Mouse (Mus musculus) hindbrain, embryonic 16.5 days (tissue): ENCODE data around the gene Zfp791. TPM values are rescaled to one million over a fixed set of nuclear protein-coding genes. Genes with fewer than 3 reads are reported as not detected.

Source experiments
- ATAC-seq: fragments of 200-750 bp; cut with Nextera tagmentation; 2 replicates; pipeline ENCODE4 v1.8.0; 2017; ENCODE audit warnings: moderate TSS enrichment, moderate library complexity
- H3K27ac ChIP-seq: fragments of 300-500 bp; sonication (generic); 2 replicates; pipeline ENCODE4 v1.5.1; 2014; ENCODE audit warnings: low read depth, mild to moderate bottlenecking, control low read depth, low read length, moderate library complexity
- H3K27me3 ChIP-seq: fragments of 300-500 bp; sonication (generic); replicated peaks from 2 replicates; pipeline ENCODE4 v1.6.1; 2014; ENCODE audit warnings: low read length; ENCODE audit not compliant: control insufficient read depth, insufficient read depth
- H3K36me3 ChIP-seq: fragments of 300-500 bp; sonication (generic); 2 replicates; pipeline ENCODE4 v1.6.1; 2014; ENCODE audit warnings: mild to moderate bottlenecking, low read length, moderate library complexity, mixed read lengths; ENCODE audit not compliant: control insufficient read depth, insufficient read depth
- H3K4me1 ChIP-seq: fragments of 300-500 bp; sonication (generic); 2 replicates; pipeline ENCODE4 v1.6.1; 2014; ENCODE audit warnings: low read depth, low read length; ENCODE audit not compliant: control insufficient read depth, insufficient read depth
- H3K4me2 ChIP-seq: fragments of 300-500 bp; sonication (generic); 2 replicates; pipeline ENCODE4 v1.6.1; 2014; ENCODE audit warnings: mild to moderate bottlenecking, low read length, control low read depth, moderate library complexity
- H3K4me3 ChIP-seq: fragments of 300-500 bp; sonication (generic); 2 replicates; pipeline ENCODE4 v1.5.1; 2014; ENCODE audit warnings: mild to moderate bottlenecking, low read length, control low read depth, moderate library complexity
- H3K9ac ChIP-seq: fragments of 300-500 bp; sonication (generic); 2 replicates; pipeline ENCODE4 v1.6.1; 2014; ENCODE audit warnings: low read depth, mild to moderate bottlenecking, control low read depth, low read length, moderate library complexity
- H3K9me3 ChIP-seq: fragments of 300-500 bp; sonication (generic); 2 replicates; pipeline ENCODE4 v1.6.1; 2014; ENCODE audit warnings: mild to moderate bottlenecking, low read length, moderate library complexity; ENCODE audit not compliant: control insufficient read depth
- WGBS: fragments of 180-500 bp; shearing (Covaris S2); extraction: QIAGEN DNeasy Blood & Tissue Kit; methylation state at CpG from one replicate; pipeline ENCODE4 v1.1.7; 2014; 5-methylcytosine and 5-hydroxymethylcytosine counted together
- polyA plus RNA-seq: library from polyadenylated mRNA; unstranded; fragments of >200 nt; fragmentation: Nextera tagmentation; extraction: Ambion mirVana; gene quantifications from 2 replicates; pipeline ENCODE4 v1.2.1, GENCODE M21; 2015

The Zfp791 gene
- polyA plus RNA-seq, 1 experiment from 2014 or later = 4.3 TPM

- H3K4me2 ChIP-seq = no peak overlapping the region
- no peak overlapping the region for H3K27ac ChIP-seq
- no peak overlapping the region for H3K4me3 ChIP-seq
- WGBS = 93% methylated on average over 7 of the region's 7 CpGs
- no peak for ATAC-seq
- H3K27me3 ChIP-seq = no peaks in the 10 kb centered on the region
- peaks cover under 1% of the 10 kb centered on the region for H3K36me3 ChIP-seq
- H3K9me3 ChIP-seq = no peaks in the 10 kb centered on the region; the same call in 1 of the 2 replicates
- H3K4me1 ChIP-seq = peaks cover 5% of the 10 kb centered on the region
- H3K9ac ChIP-seq = no peak overlapping the region
Measured at GRCm38 (mm10) chr8:85116984-85117383, 5.9 kb downstream of the Zfp791 start.

- WGBS = 77% methylated on average over 4 of the region's 4 CpGs
Measured at GRCm38 (mm10) chr8:85115501-85115900, 7.4 kb downstream of the Zfp791 start.

GRCm38 (mm10) chr8:85113241-85113640 lies 9.7 kb downstream of the Zfp791 start:
- Histone ChIP-seq H3K27me3 (no peaks in the 10 kb centered on the region), H3K36me3 (peaks cover 26% of the 10 kb centered on the region), H3K9me3 (peaks cover 9% of the 10 kb centered on the region), H3K27ac (no peak overlapping the region), H3K4me1 (no peaks in the 10 kb centered on the region), H3K9ac (no peak overlapping the region), H3K4me3 (no peak overlapping the region), H3K4me2 (no peak overlapping the region)
- no peak for ATAC-seq
- 96% methylated on average over 10 of the region's 10 CpGs for WGBS

More at GRCm38 (mm10) chr8:85115501-85115900, 7.4 kb downstream of the Zfp791 start:
- no peaks in the 10 kb centered on the region for H3K27me3 ChIP-seq
- H3K4me3 ChIP-seq = no peak overlapping the region
- no peak for ATAC-seq
- H3K9ac ChIP-seq = no peak overlapping the region
- H3K4me2 ChIP-seq = no peak overlapping the region
- H3K36me3 ChIP-seq = peaks cover 14% of the 10 kb centered on the region
- no peak overlapping the region for H3K27ac ChIP-seq
- peaks cover 3% of the 10 kb centered on the region; the same call in 1 of the 2 replicates for H3K9me3 ChIP-seq
- peaks cover 5% of the 10 kb centered on the region for H3K4me1 ChIP-seq

- ATAC-seq = no peak
- H3K4me2 ChIP-seq = no peak overlapping the region
- H3K9ac ChIP-seq = no peak overlapping the region
- no peak overlapping the region for H3K27ac ChIP-seq
- H3K4me3 ChIP-seq = no peak overlapping the region
- WGBS = 90% methylated on average over 4 of the region's 4 CpGs
- peaks cover 2% of the 10 kb centered on the region; the same call in 1 of the 2 replicates for H3K9me3 ChIP-seq
- no peaks in the 10 kb centered on the region for H3K4me1 ChIP-seq
- no peaks in the 10 kb centered on the region for H3K27me3 ChIP-seq
- H3K36me3 ChIP-seq = peaks cover 17% of the 10 kb centered on the region; the same call in 1 of the 2 replicates
Measured at GRCm38 (mm10) chr8:85100076-85100665, 22.7 kb downstream of the Zfp791 start.

- Histone ChIP-seq H3K4me3 (no peak overlapping the region), H3K27ac (no peak overlapping the region), H3K27me3 (no peaks in the 10 kb centered on the region), H3K9me3 (peaks cover 1% of the 10 kb centered on the region; the same call in 1 of the 2 replicates), H3K36me3 (peaks cover 23% of the 10 kb centered on the region; the same call in 1 of the 2 replicates), H3K9ac (no peak overlapping the region), H3K4me1 (no peaks in the 10 kb centered on the region), H3K4me2 (no peak overlapping the region)
- 95% methylated on average over 4 of the region's 4 CpGs for WGBS
- ATAC-seq = no peak
Measured at GRCm38 (mm10) chr8:85096850-85097249, 26.0 kb downstream of the Zfp791 start.

GRCm38 (mm10) chr8:85096196-85096595 lies 26.7 kb downstream of the Zfp791 start:
- no peak overlapping the region for H3K4me3 ChIP-seq
- H3K9ac ChIP-seq = no peak overlapping the region
- H3K9me3 ChIP-seq = no peaks in the 10 kb centered on the region
- WGBS = 93% methylated on average over 16 of the region's 16 CpGs
- no peaks in the 10 kb centered on the region for H3K4me1 ChIP-seq
- peaks cover 23% of the 10 kb centered on the region; the same call in 1 of the 2 replicates for H3K36me3 ChIP-seq
- H3K27ac ChIP-seq = no peak overlapping the region
- H3K4me2 ChIP-seq = no peak overlapping the region
- no peak for ATAC-seq
- no peaks in the 10 kb centered on the region for H3K27me3 ChIP-seq

GRCm38 (mm10) chr8:85095566-85095965 lies 27.3 kb downstream of the Zfp791 start:
- ATAC-seq = no peak
- 97% methylated on average over 6 of the region's 7 CpGs for WGBS
- Histone ChIP-seq H3K4me3 (no peak overlapping the region), H3K4me2 (no peak overlapping the region), H3K27me3 (no peaks in the 10 kb centered on the region), H3K36me3 (peaks cover 23% of the 10 kb centered on the region; the same call in 1 of the 2 replicates), H3K9ac (no peak overlapping the region), H3K4me1 (no peaks in the 10 kb centered on the region), H3K27ac (no peak overlapping the region), H3K9me3 (no peaks in the 10 kb centered on the region)

GRCm38 (mm10) chr8:85095051-85095450 lies 27.8 kb downstream of the Zfp791 start:
- Histone ChIP-seq H3K9me3 (no peaks in the 10 kb centered on the region), H3K36me3 (peaks cover 23% of the 10 kb centered on the region; the same call in 1 of the 2 replicates), H3K4me2 (no peak overlapping the region), H3K4me3 (no peak overlapping the region), H3K27ac (no peak overlapping the region), H3K9ac (no peak overlapping the region), H3K4me1 (no peaks in the 10 kb centered on the region), H3K27me3 (no peaks in the 10 kb centered on the region)
- 92% methylated on average over 13 of the region's 13 CpGs for WGBS
- no peak for ATAC-seq

- WGBS = 33% methylated on average over 21 of the region's 21 CpGs
- H3K36me3 ChIP-seq = peaks cover 15% of the 10 kb centered on the region
Measured at GRCm38 (mm10) chr8:85091526-85092090, 31.3 kb downstream of the Zfp791 start.

More at GRCm38 (mm10) chr8:85091526-85092090, 31.3 kb downstream of the Zfp791 start:
- Histone ChIP-seq H3K4me1 (no peaks in the 10 kb centered on the region), H3K4me3 (no peak overlapping the region), H3K9me3 (no peaks in the 10 kb centered on the region), H3K27me3 (no peaks in the 10 kb centered on the region), H3K27ac (no peak overlapping the region), H3K9ac (no peak overlapping the region), H3K4me2 (no peak overlapping the region)
- no peak for ATAC-seq
